Mouse (Mus musculus): ENCODE results near the gene Gm10490. TPM values are rescaled to one million over a fixed set of nuclear protein-coding genes. Genes with fewer than 3 reads are reported as not detected.

The Gm10490 gene
- polyA plus RNA-seq, 2 experiments = not detected

DNA sequence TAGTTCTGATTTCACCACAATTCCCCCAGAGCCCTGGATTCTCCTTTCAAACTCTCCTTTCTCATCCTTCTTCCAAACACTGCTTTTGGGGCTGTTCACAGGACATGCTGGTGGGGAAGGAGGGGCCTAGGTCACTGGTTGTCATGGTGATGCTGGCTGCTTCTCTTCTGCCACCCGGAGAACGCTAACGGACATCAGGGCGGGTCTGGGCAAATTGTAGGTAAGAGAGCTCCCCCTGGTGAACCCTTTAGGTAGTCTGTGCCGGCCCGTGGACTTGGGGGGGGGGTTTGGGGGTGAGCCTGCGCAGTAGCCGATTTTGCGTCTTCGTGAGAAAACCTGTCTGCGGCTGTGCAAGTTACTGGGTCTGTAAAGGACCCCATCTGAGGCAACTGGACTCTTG lies 29.5 kb upstream of the Gm10490 start:
- Histone ChIP-seq H3K4me2 (ENCODE audit: low read depth) (peak overlapping the region; percentile 74; the same call in 1 of the 2 replicates), H3K27me3 (ENCODE audit: control insufficient read depth, insufficient read depth, low read length) (no peaks in the 10 kb centered on the region), H3K27ac (no peak overlapping the region), H3K9ac (replicated peaks) (no peak overlapping the region), H3K36me3 (replicated peaks; ENCODE audit: control insufficient read depth, insufficient read depth, low read depth) (no peaks in the 10 kb centered on the region; the same call in 1 of the 2 replicates), H3K4me3 (ENCODE audit: insufficient read depth in 1 of 2, low read depth in 2 of 2, low read length in 2 of 2) (no peak overlapping the region), H3K4me1 (replicated peaks; ENCODE audit: control insufficient read depth in 2 of 2, insufficient read depth in 2 of 2, low read length in 1 of 2) (peaks cover 0 to 13% of the 10 kb centered on the region in 2 experiments; a peak in 3 of 4 replicates), H3K9me3 (ENCODE audit: control insufficient read depth, low read length) (no peaks in the 10 kb centered on the region)
- ATAC-seq (ENCODE audit: insufficient read depth) = no peak
- peak; percentile 33 to 49 (median 39) for DNase-seq (ENCODE audit: low read depth in 3 of 3, low spot score in 3 of 3)
- TF ChIP-seq CTCF (IDR thresholded peaks at IDR 0.05; ENCODE audit: low read depth) (peak; percentile 69), EP300 (IDR thresholded peaks at IDR 0.05; ENCODE audit: low read depth) (no peak)
- WGBS (ENCODE audit: insufficient replicate concordance) = 8% methylated on average over 11 of the region's 11 CpGs

DNA sequence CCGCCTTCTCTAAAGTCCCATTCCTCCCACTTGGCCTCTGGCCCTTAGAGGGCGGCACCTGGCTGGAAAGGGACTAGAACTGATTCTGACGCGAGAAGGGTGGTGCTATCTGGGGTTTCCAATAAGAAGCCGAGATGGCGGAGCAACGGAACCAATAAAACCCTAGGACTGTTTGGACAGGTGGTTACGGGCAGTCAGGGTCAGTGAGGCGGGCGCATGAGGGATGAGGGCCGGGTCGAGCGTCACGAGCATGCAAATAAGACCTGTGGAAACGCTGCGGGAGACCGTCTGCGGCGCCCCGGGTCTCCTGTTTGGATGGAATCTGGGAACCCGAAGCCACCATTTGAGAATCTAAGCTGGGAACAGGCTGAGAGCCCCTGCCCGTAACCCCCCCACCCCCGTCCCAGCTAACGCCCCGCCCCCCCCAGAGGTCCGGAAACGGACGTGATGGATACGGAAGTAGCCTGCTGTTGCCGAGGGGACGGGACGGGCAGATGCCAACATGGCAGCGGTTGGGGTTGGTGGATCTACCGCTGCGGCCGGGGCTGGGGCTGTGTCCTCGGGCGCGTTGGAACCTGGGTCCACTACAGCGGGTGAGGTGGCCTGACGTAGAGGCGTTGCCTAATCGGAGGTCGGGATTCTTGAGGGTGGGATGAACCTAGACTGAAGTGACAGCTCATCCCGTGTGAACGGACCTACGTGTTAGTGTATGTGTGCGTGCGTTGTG lies 25.3 kb upstream of the Gm10490 start, which contains the start of gene Slc35a2:
Gene Slc35a2 (plus strand): TSS at position 188 of the 727 bp plus-strand sequence.
- Histone ChIP-seq H3K4me2 (ENCODE audit: low read depth) (peak within 1 kb of the TSS; percentile 73), H3K4me3 (ENCODE audit: insufficient read depth in 1 of 2, low read depth in 2 of 2, low read length in 2 of 2) (peak within 1 kb of the TSS; percentile 56 to 98), H3K9ac (replicated peaks) (peak within 1 kb of the TSS; percentile 57), H3K27ac (no peak within 1 kb of the TSS), H3K9me3 (ENCODE audit: control insufficient read depth, low read length) (no peaks in the 10 kb centered on the region), H3K27me3 (ENCODE audit: control insufficient read depth, insufficient read depth, low read length) (no peaks in the 10 kb centered on the region), H3K4me1 (replicated peaks; ENCODE audit: control insufficient read depth in 2 of 2, insufficient read depth in 2 of 2, low read length in 1 of 2) (peaks cover 0 to 8% of the 10 kb centered on the region in 2 experiments; a peak in 3 of 4 replicates), H3K36me3 (replicated peaks; ENCODE audit: control insufficient read depth, insufficient read depth, low read depth) (no peaks in the 10 kb centered on the region)
- DNase-seq (ENCODE audit: low read depth in 3 of 3, low spot score in 3 of 3) = peak; percentile 74 to 76 (median 75)
- peak; percentile 93 for ATAC-seq (ENCODE audit: insufficient read depth)
- TF ChIP-seq CTCF (IDR thresholded peaks at IDR 0.05; ENCODE audit: low read depth) = peak; percentile 44; the same call in 1 of the 2 replicates
- TF ChIP-seq EP300 (IDR thresholded peaks at IDR 0.05; ENCODE audit: low read depth) = no peak
- 6% methylated on average over 49 of the region's 49 CpGs for WGBS (ENCODE audit: insufficient replicate concordance)

DNA sequence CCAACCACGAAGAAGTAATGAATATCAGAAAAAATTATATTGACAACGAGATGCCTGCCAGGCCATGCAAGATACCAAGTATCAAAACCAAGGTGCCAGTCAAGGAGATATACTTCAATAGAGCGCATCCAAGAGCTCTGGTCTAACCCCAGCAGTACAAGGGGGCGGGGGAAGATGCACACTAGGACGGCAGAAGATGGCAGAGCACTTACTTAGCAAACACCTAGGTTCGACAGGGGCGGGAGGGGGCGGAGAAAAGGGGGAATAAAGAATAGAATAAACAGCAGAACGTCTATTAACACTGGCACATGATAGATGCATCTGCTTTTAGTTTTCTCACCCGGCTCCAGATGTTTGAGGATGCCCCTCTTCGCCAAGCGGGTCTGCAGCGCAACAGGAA lies 11.1 kb upstream of the Gm10490 start:
- DNase-seq (ENCODE audit: low read depth in 3 of 3, low spot score in 3 of 3) = no peak
- 16% methylated on average over 13 of the region's 13 CpGs for WGBS (ENCODE audit: insufficient replicate concordance)
- H3K27ac ChIP-seq = no peak overlapping the region
- H3K9ac ChIP-seq (replicated peaks) = peak overlapping the region; percentile 59
- peak overlapping the region; percentile 72 for H3K4me2 ChIP-seq (ENCODE audit: low read depth)
- no peaks in the 10 kb centered on the region for H3K9me3 ChIP-seq (ENCODE audit: control insufficient read depth, low read length)
- peak overlapping the region; percentile 56 to 78 for H3K4me3 ChIP-seq (ENCODE audit: insufficient read depth in 1 of 2, low read depth in 2 of 2, low read length in 2 of 2)
- H3K36me3 ChIP-seq (replicated peaks; ENCODE audit: control insufficient read depth, insufficient read depth, low read depth) = 0 out of 2 replicates have a peak, but pooled peaks cover 3% of the 10 kb centered on the region
- no peak for ATAC-seq (ENCODE audit: insufficient read depth)
- H3K27me3 ChIP-seq (ENCODE audit: control insufficient read depth, insufficient read depth, low read length) = no peaks in the 10 kb centered on the region
- TF ChIP-seq CTCF (IDR thresholded peaks at IDR 0.05; ENCODE audit: low read depth) (no peak), EP300 (IDR thresholded peaks at IDR 0.05; ENCODE audit: low read depth) (no peak)
- H3K4me1 ChIP-seq (replicated peaks; ENCODE audit: control insufficient read depth in 2 of 2, insufficient read depth in 2 of 2, low read length in 1 of 2) = peaks cover 0 to 5% of the 10 kb centered on the region in 2 experiments; a peak in 1 of 4 replicates

DNA sequence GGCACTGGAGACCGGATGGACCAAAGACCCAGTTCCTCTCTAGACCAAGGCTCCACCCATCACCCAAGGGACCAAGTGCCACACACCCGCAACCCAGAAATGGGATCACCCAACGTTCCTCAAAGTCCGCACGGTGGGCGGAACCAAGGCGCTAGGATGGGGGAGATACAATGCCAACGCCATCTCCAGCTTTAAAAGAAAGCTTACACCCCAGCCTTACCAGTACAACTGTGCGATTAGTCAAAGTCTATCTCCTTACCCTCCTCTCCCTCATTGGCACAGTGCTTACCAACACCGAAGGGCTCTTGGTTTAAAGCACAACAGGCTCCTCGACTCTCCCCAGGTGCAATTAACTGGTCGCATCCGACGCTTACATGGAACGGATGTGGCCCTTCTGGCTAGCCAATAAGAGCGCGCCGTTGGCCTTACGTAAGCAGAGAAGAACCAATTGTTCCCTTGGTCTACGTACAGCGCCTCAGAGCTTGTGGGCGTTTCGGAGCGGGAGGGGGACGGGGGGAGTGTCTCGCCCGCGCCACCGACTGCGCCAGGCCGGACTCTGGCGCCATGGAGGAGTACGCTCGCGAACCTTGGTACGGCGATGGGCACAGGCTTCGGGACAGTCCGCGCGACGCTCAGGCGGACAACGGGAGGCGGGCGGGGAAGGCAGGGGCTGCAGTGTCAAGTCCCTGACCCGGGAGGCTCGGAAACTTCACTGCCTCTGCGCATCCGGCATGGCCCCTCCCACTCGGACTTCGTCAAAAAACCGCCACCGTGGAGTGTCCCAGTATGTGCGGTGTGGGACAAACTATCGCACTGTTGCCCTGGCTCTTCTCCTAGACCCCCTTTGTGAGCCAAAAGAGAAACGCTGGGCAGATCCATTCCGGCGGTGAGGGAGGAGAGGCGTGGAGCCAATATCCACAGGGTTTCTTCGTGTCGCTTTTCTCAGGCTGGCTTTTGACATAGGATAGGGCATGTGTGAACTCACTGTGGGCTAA lies 10.2 kb upstream of the Gm10490 start, which contains the start of the genes Pqbp1 and Timm17b:
Gene Pqbp1 (minus strand): TSS at position 390 of the 995 bp plus-strand sequence.
Gene Timm17b (plus strand): TSS at position 478 of the 995 bp plus-strand sequence.
- Histone ChIP-seq H3K9ac (replicated peaks) (peak within 1 kb of the TSS; percentile 72), H3K27me3 (ENCODE audit: control insufficient read depth, insufficient read depth, low read length) (no peaks in the 10 kb centered on the region), H3K27ac (peak within 1 kb of the TSS; percentile 62), H3K4me2 (ENCODE audit: low read depth) (peak within 1 kb of the TSS; percentile 72), H3K4me1 (replicated peaks; ENCODE audit: control insufficient read depth in 2 of 2, insufficient read depth in 2 of 2, low read length in 1 of 2) (peaks cover 0 to 5% of the 10 kb centered on the region in 2 experiments; a peak in 1 of 4 replicates), H3K36me3 (replicated peaks; ENCODE audit: control insufficient read depth, insufficient read depth, low read depth) (0 out of 2 replicates have a peak, but pooled peaks cover 3% of the 10 kb centered on the region), H3K9me3 (ENCODE audit: control insufficient read depth, low read length) (no peaks in the 10 kb centered on the region), H3K4me3 (ENCODE audit: insufficient read depth in 1 of 2, low read depth in 2 of 2, low read length in 2 of 2) (peak within 1 kb of the TSS; percentile 56 to 78)
- peak; percentile 98 for ATAC-seq (ENCODE audit: insufficient read depth)
- 12% methylated on average over 62 of the region's 62 CpGs for WGBS (ENCODE audit: insufficient replicate concordance)
- TF ChIP-seq EP300 (IDR thresholded peaks at IDR 0.05; ENCODE audit: low read depth) = peak; percentile 27; the same call in 1 of the 2 replicates
- TF ChIP-seq CTCF (IDR thresholded peaks at IDR 0.05; ENCODE audit: low read depth) = no peak
- peak; percentile 87 to 89 (median 88) for DNase-seq (ENCODE audit: low read depth in 3 of 3, low spot score in 3 of 3)
